Mouse (Mus musculus): ENCODE results near the gene Atp11a.

DNA sequence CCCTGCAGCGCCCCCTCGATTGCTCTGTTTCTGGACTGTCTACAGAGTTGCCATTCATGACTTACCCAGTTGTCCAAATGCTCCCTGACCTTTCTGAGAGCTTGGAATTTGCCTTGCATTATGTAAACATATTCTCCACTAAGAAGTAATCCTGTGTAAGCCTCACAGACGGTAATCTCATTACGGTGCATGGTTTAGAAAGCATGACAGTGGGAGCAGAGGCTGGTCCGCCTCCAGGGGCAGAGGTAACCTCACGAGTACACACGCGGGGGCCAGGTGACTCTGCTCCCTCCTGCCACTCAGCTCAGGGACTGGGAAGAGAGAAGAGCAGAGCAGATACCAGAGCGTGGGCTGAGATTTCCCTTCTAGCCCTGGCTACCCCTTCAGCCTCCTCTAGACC is 37.7 kb upstream of the Atp11a start:
- TF ChIP-seq MAX (IDR thresholded peaks at IDR 0.05; ENCODE audit: low read length) (no peak), CTCF (IDR thresholded peaks at IDR 0.05 in 2 of 3, conservative IDR thresholded peaks at IDR 0.05 in 1 of 3; ENCODE audit: control insufficient read depth in 1 of 3, insufficient read depth in 1 of 3, low read depth in 2 of 3, low read length in 3 of 3, poor library complexity in 1 of 3, severe bottlenecking in 1 of 3) (no peak), RAD21 (IDR thresholded peaks at IDR 0.05; ENCODE audit: low read depth, low read length) (no peak), JUND (IDR thresholded peaks at IDR 0.05; ENCODE audit: low read depth, low read length) (no peak), USF1 (IDR thresholded peaks at IDR 0.05; ENCODE audit: low read depth, low read length) (no peak), POLR2A (IDR thresholded peaks at IDR 0.05; ENCODE audit: control insufficient read depth in 1 of 2, insufficient read depth in 1 of 2, low read depth in 1 of 2, low read length in 2 of 2, poor library complexity in 1 of 2) (no peak), USF2 (IDR thresholded peaks at IDR 0.05; ENCODE audit: borderline replicate concordance in 1 of 2, insufficient read depth in 1 of 2, low read depth in 1 of 2, low read length in 2 of 2) (no peak), TBP (IDR thresholded peaks at IDR 0.05; ENCODE audit: low read depth, low read length) (no peak), TCF12 (IDR thresholded peaks at IDR 0.05; ENCODE audit: low read depth, low read length) (no peak)
